Mouse (Mus musculus): Measurements from ENCODE around the gene Actn3.
"Not testable (repeated sequence)": the region's sequence is repeated elsewhere in the genome, so short reads cannot be mapped to it uniquely, and the experiment has no call there.

The Actn3 gene

GRCm38 (mm10) chr19:4877785-4878184 is at the start of gene Actn3:
Gene Actn3, minus strand, starts transcription at chr19:4877909.
- DNase-seq (ENCODE audit: low spot score in 2 of 2): no peak

DNA sequence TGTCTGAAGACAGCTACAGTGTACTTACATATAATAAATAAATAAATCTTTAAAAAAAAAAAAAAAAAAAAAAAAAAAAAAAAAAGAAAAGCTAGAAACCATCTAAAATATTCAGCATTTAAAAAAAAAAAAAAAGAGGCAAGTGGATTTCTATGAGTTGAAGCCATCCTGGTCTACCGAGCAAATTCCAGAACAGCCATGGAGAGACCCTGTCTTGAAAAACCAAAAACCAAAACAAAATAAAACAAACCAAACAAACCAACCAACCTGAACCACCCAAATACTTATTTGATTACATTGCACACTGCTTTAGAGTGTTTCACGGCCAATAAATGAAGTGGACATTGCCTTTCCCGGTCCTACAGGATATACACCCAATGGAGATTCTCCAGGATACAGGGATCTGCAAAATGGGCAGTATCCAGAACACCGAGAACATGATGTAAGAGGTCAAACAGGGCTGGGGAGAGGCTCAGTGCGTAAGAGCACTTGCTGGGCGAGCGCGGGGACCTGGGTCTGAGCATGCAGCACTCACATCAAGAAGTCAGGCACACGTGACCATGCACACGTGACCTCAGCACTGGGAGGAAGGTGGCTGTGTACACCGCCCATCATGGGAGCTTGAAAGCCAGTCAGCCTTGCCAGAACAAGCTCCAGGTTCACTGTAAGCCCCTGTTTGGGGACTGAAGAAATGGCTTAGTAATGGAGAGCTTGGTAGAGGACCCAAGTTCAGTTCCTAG is 47.6 kb upstream of the Actn3 start:
- DNase-seq (ENCODE audit: low spot score in 2 of 2): no peak

- DNase-seq (ENCODE audit: low spot score in 2 of 2): no peak
Measured at GRCm38 (mm10) chr19:4919652-4920051, 41.9 kb upstream of the Actn3 start.

DNA sequence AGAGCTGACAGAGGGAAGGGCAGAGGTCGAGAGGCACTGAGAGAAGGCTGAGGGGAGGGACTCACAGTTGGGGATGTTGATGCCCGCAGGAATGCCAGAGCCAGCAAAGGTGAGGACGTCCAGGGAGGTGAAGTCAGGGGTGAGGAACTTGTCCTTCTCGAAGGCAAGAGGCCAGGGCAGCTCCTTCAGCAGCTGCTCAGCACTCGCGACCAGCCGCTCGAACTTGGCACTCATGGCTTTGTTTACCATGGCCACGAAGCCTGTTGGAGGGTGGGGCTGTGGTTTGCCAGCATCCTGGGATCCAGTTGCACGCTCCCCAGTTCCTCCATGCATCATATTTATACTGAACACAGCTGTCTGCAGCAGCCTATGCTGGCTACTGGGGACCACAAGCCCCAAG is 39.1 kb upstream of the Actn3 start:
- no peak for DNase-seq (ENCODE audit: low spot score in 2 of 2)

DNA sequence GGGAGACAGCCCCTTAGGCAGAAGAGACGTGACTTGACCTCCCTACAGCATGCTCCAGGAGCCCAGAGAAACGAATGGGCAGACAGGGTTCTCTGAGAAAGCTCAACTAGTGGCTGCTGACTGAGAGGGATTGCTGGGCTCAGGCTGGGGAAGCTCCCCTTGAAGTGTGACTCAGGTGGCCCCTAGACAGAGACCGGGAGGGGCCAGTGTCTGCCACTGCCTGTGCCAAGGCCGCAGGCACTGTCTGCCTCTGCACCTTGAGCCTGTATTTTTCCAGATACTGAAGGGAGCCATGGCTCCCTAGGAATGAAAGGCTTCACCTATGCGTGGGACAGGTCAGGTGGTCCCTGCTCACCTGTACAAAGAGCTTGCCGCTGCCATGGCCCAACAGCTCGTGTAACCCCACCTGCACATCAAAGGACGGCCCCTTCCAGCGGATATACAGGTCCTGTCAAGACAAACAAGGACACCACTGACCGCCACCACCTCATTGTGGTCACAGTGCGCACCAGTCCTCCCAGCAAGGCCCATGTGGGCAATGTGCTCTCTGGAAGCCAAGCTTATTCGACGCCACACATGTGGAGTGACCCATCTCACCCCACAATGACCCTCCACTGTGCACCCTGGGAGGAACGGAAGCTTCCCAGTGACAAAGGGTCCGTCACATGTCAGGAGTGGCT is 38.4 kb upstream of the Actn3 start:
- no peak for DNase-seq (ENCODE audit: low spot score in 2 of 2)

DNA sequence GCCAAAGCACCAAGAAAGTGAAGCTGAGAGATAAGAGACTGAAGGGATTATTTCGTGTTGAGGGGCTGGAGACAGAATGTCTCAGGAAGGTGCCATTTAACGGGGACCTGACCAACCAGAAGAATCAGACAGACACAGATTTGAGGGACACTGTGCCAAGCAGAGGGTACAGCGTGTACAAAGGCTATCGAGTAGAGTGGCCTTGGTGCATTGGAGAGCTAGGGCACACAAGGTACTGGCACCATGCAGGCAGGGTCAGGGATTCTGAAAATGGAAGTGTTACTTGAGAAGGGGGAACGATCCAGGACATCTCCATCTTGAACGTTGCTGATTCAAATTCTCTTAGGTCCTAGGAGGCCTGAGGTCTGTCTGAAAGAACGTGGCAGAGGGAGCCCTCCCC is 31.7 kb upstream of the Actn3 start:
- DNase-seq (ENCODE audit: low spot score in 2 of 2): no peak

GRCm38 (mm10) chr19:4908107-4908506 is 30.4 kb upstream of the Actn3 start:
- no peak for DNase-seq (ENCODE audit: low spot score in 2 of 2)

DNA sequence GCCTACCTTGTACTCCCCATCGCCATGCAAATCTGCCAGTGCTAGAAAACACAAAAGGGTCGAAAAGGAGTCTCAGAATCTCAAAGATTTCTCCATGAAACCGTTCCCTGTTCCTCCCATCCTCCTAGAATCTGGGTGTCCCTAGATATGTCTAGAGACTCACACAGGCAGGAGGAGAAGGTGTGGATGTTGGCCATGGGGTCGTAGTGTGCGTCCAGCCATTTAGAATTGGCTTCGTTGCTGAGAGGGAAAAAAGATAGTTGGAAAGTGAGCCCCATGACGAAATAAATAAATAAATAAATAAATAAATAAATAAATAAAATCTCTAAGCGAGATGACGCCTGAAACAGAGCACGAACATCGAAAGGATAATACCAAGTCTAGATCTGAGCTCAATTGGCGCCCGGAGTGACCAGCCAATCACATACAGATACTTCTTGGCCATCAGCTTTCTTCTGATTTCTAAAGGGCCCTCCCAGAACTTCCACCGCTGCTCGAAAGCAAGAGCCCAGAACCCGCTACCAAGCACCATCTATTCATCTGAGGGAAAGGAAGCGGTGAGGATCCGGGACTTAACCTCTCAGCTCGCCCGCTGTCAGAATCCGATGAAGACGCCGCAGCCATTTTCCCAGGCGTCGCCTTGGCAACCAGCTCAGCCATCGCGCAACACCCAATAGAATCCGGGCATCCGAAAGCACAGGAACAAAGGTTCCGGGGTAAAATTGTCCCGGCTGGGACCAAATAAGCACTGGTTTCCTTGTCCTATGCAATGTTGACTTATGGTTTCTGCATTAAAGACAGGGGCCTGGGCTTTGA is 28.5 kb upstream of the Actn3 start, which contains the start of gene Bbs1:
Bbs1 (minus strand) TSS at position 650 of the 816 bp plus-strand sequence.
- DNase-seq (ENCODE audit: low spot score in 2 of 2): peak; percentile 43 to 78

GRCm38 (mm10) chr19:4899888-4900287 is 22.2 kb upstream of the Actn3 start:
- DNase-seq (ENCODE audit: low spot score in 2 of 2): no peak

DNA sequence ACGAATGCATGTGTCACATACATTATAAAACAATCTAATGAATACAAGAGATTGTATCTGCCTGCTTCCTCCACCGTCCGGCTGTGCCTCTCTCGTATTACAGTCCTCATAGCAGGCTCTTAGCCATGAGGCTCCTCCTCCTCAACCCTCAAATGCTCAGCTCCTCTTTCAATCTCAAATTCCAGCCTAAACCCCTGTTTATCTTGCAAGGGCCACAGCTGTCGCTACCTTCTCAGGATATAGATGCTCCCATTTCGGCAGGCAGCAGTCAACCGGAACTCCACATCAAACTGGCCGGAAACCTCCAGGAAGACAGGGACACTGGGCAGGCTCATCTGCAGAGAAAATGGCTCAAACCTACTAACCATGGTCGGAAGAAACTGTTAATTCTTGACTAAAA is 21.3 kb upstream of the Actn3 start:
- no peak for DNase-seq (ENCODE audit: low spot score in 2 of 2)

GRCm38 (mm10) chr19:4896780-4897520 is 19.2 kb upstream of the Actn3 start:
- no peak for DNase-seq (ENCODE audit: low spot score in 2 of 2)

- no peak for DNase-seq (ENCODE audit: low spot score in 2 of 2)
Measured at GRCm38 (mm10) chr19:4891798-4892197, 14.1 kb upstream of the Actn3 start.

DNA sequence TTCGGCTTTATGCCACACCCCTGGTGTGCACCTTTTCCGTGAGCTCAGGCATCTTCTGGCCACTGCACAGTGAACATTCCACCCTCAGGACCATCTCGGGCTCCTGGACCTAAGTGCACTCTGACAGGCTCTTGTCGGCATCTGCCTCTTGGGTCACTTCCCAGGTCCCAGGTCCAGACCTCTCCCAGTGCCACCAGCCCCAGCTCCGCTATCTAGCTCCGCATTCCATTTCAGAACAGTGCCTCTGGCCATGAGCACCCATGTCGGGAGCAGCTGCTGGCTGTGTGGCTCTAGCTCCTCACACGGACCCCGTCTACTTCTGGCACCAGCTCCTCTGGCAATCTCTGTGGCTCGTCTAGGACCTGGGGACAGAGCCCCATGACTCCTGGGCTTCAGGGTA is 12.1 kb upstream of the Actn3 start:
- DNase-seq (ENCODE audit: low spot score in 2 of 2): no peak

GRCm38 (mm10) chr19:4883961-4884360 is 6.3 kb upstream of the Actn3 start:
- DNase-seq (ENCODE audit: low spot score in 2 of 2): no peak

DNA sequence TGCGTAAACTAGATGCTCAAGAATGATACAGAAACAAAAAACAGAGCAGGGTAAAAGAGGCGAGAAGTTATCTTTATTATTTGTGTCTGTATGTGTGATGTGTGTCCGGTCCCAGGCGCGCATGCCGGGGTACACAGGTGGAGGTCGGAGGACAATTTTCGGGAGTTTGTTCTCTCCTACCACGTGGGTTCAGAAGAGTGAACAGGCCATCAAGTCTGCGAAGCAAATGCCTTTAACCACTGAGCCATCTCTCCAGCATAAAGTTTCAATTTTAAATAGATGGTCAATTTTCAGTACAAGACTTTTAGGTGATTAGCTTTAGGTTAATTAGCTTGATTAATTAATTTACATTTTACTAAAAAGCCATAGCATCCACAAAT is 1.6 kb upstream of the Actn3 start:
- DNase-seq (ENCODE audit: low spot score in 2 of 2): no peak

- peak; percentile 93 to 96 for DNase-seq (ENCODE audit: low spot score in 2 of 2)
Measured at GRCm38 (mm10) chr19:4878405-4879323, 955 bp upstream of the Actn3 start, which contains the start of gene Zdhhc24. Gene Zdhhc24, plus strand, starts transcription at chr19:4878668.

GRCm38 (mm10) chr19:4876755-4877154 is 954 bp downstream of the Actn3 start:
- no peak for DNase-seq (ENCODE audit: low spot score in 2 of 2)

GRCm38 (mm10) chr19:4876241-4876640 is 1.5 kb downstream of the Actn3 start:
- DNase-seq (ENCODE audit: low spot score in 2 of 2): no peak

- DNase-seq (ENCODE audit: low spot score in 2 of 2): not testable (repeated sequence)
Measured at GRCm38 (mm10) chr19:4874613-4875012, 3.1 kb downstream of the Actn3 start.

GRCm38 (mm10) chr19:4865147-4865546 is 12.6 kb downstream of the Actn3 start:
- no peak for DNase-seq (ENCODE audit: low spot score in 2 of 2)

DNA sequence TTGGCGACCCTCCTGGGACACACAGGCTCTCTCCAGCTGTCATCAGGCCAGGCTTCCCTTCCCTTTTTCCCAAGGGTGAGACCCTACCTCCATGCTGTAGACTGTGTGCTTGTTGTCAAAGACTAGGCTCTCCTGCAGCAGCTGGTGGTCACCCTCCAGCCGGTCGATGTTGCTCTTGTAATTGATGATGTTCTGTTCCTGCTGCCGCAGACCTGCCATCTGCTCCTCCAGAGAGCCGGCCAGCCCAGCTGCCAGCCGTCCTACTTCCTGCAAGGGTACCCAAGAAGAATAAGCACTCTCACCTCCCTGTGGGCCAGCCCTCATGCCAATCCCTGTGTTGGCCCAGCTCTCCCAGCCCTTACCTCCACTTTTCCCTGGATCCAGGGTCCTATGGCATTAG is 14.7 kb downstream of the Actn3 start:
- no peak for DNase-seq (ENCODE audit: low spot score in 2 of 2)
